Mouse (Mus musculus) layer of hippocampus, adult 6 months (tissue): Measurements from ENCODE around the gene Kif24. TPM values are rescaled to one million over a fixed set of nuclear protein-coding genes. Genes with fewer than 3 reads are reported as not detected.

ENCODE experiments used
- long read RNA-seq, 2 experiments: library from polyadenylated mRNA; unstranded; transcript quantifications; one replicate each; pipeline ENCODE4 v2.0.0; 2019 to 2020
- polyA plus RNA-seq: library from polyadenylated mRNA; unstranded; fragments of <200 nt; fragmentation: Nextera tagmentation; gene quantifications from 2 replicates; pipeline ENCODE4 v1.2.3, GENCODE M21; 2021

The Kif24 gene
- polyA plus RNA-seq, result 0.48 and 0.67 TPM in 2 replicates
- long read RNA-seq, experiment 1, result 0 reads
- long read RNA-seq, experiment 2, partial matches to known transcripts, result 0 of 1 reads
- long read RNA-seq, experiment 2, other reads (novel, unspliced or antisense), result 1 of 1 reads

GRCm38 (mm10) chr4:41464345-41465286 lies at the start of gene Kif24, which contains the start of gene Nudt2:
Kif24 (minus strand) TSS chr4:41464887.
Nudt2 (plus strand) TSS chr4:41465151.

GRCm38 (mm10) chr4:41502986-41503412 lies 38.3 kb upstream of the Kif24 start, which contains the start of gene AI464131:
AI464131 (minus strand) TSS chr4:41503076.

GRCm38 (mm10) chr4:41348584-41349198 lies 116.0 kb downstream of the Kif24 start, which contains the start of gene Ubap1:
Ubap1 (plus strand) TSS chr4:41348996.

Other genes with a start within 250 kb of the Kif24 start
- 16.2 and 17.2 TPM in 2 replicates for gene Ubap2, start 189.7 kb downstream of the Kif24 start, polyA plus RNA-seq
- 34.8 and 40.0 TPM in 2 replicates for gene Dcaf12, start 150.0 kb downstream of the Kif24 start, polyA plus RNA-seq
- 18.0 and 22.2 TPM in 2 replicates for gene Ubap1, start 115.9 kb downstream of the Kif24 start, polyA plus RNA-seq
- gene Nudt2, start 264 bp upstream of the Kif24 start, polyA plus RNA-seq, result 99.2 and 101 TPM in 2 replicates
- 13.9 and 17.0 TPM in 2 replicates for gene AI464131, start 38.2 kb upstream of the Kif24 start, polyA plus RNA-seq
- gene 1110017D15Rik, start 52.4 kb upstream of the Kif24 start, polyA plus RNA-seq, result 17.0 and 32.8 TPM in 2 replicates
- 14.7 and 21.7 TPM in 2 replicates for gene Fam219a, start 104.7 kb upstream of the Kif24 start, polyA plus RNA-seq
- 6.0 and 7.7 TPM in 2 replicates for gene Dnaic1, start 104.9 kb upstream of the Kif24 start, polyA plus RNA-seq
- 58.1 and 69.0 TPM in 2 replicates for gene Enho, start 175.4 kb upstream of the Kif24 start, polyA plus RNA-seq
- 12.8 and 15.1 TPM in 2 replicates for gene Cntfr, start 232.2 kb upstream of the Kif24 start, polyA plus RNA-seq
- gene Il11ra1, start 235.1 kb upstream of the Kif24 start, polyA plus RNA-seq, result 39.2 and 43.2 TPM in 2 replicates
- gene Rpp25l, start 248.6 kb upstream of the Kif24 start, polyA plus RNA-seq, result 62.9 and 67.4 TPM in 2 replicates